Mouse (Mus musculus): ENCODE data around the gene Map9. TPM values are rescaled to one million over a fixed set of nuclear protein-coding genes. Genes with fewer than 3 reads are reported as not detected.
"Not testable (repeated sequence)": the region's sequence is repeated elsewhere in the genome, so short reads cannot be mapped to it uniquely, and the experiment has no call there.

The Map9 gene
- total and polyA plus RNA-seq, 3 experiments, result 0.62 to 2.1 (median 1.1) TPM

DNA sequence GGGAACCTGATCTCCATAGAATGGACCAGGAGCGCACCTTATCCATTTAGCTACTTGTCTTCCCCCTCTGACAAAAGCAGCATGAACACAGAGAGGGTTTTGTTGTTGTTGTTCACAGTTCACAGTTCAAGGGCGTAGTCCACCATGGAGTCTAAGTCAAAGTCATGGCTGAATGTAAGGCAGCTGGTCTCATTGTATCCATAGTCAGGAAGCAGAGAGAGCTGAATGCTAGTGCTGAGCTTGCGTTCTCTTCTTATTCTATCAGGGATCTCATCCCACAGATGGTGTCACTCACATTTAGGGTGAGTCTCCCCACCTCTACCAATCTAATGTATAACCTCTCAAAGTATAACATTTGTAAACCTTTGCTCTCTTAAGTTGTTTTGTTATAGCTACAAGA is 60.1 kb downstream of the Map9 start:
- Histone ChIP-seq H3K4me1 (ENCODE audit: control insufficient read depth, insufficient read depth, low read length) (no peaks in the 10 kb centered on the region), H3K36me3 (ENCODE audit: control insufficient read depth, insufficient read depth, low read length) (no peaks in the 10 kb centered on the region), H3K9ac (ENCODE audit: low read depth, low read length) (no peak overlapping the region), H3K4me3 (no peak overlapping the region), H3K27me3 (ENCODE audit: control insufficient read depth, insufficient read depth, low read length) (no peaks in the 10 kb centered on the region), H3K27ac (no peak overlapping the region), H3K79me2 (replicated peaks; ENCODE audit: control insufficient read depth, insufficient read depth, low read length) (no peaks in the 10 kb centered on the region)
- DNase-seq, result no peak
- TF ChIP-seq POLR2A (IDR thresholded peaks at IDR 0.05; ENCODE audit: insufficient read depth, low read depth, low read length), result no peak
- no peak for TF ChIP-seq EP300 (IDR thresholded peaks at IDR 0.05; ENCODE audit: insufficient read depth, low read depth, low read length)
- TF ChIP-seq CTCF (IDR thresholded peaks at IDR 0.05), result no peak
- 81% methylated on average over 3 of the region's 3 CpGs for WGBS
- intact Hi-C loops (cut with DNase I), result no loop called here

DNA sequence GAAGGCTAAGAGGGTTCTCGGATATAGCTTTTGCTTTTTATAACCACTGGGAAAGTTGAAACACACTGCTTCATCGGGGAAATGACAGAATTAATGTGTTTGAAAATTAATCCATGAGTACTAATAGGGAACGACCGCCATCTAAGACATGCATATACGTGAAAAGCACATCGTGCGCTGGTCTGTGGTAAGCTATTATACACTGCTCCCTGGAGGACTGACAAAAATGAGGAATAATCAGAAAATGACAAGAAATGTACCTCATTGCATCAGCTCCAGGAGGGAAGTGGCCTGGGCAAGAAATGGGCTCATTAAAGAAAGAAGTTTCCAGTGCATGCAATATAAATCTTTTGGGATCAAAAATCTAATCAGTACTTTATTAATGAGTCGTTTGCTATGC is 77.5 kb downstream of the Map9 start:
- Histone ChIP-seq H3K27me3 (ENCODE audit: control insufficient read depth, insufficient read depth, low read length) (no peaks in the 10 kb centered on the region), H3K79me2 (replicated peaks; ENCODE audit: control insufficient read depth, insufficient read depth, low read length) (no peaks in the 10 kb centered on the region), H3K36me3 (ENCODE audit: control insufficient read depth, insufficient read depth, low read length) (no peaks in the 10 kb centered on the region), H3K4me1 (ENCODE audit: control insufficient read depth, insufficient read depth, low read length) (no peaks in the 10 kb centered on the region), H3K27ac (no peak overlapping the region), H3K9ac (ENCODE audit: low read depth, low read length) (no peak overlapping the region), H3K4me3 (no peak overlapping the region)
- 84% methylated on average over 8 of the region's 8 CpGs for WGBS
- intact Hi-C loops (cut with DNase I), result no loop called here
- no peak for DNase-seq
- TF ChIP-seq EP300 (IDR thresholded peaks at IDR 0.05; ENCODE audit: insufficient read depth, low read depth, low read length), result no peak
- TF ChIP-seq CTCF (IDR thresholded peaks at IDR 0.05), result no peak
- TF ChIP-seq POLR2A (IDR thresholded peaks at IDR 0.05; ENCODE audit: insufficient read depth, low read depth, low read length), result no peak

DNA sequence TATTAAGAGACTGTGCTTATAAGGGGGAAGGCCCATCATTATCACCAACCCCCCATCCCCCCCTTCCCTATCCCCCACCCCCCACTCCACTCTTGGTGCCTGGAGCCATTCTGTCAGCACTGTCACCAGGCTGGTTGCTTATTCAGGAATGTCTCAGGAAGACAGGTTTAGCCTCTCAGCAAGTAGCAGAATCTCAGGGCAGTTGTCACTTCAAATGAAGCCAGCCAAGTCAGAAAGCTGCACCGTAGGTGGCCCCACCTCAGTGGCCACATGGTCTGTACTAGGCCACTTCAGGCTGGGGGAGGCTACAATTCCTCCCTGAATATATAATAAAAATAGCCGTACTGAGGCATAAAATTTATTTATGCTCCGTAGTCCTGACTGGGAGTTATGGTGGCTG is 83.1 kb downstream of the Map9 start:
- H3K36me3 ChIP-seq (ENCODE audit: control insufficient read depth, insufficient read depth, low read length), result no peaks in the 10 kb centered on the region
- no peak overlapping the region for H3K9ac ChIP-seq (ENCODE audit: low read depth, low read length)
- intact Hi-C loops (cut with DNase I), result no loop called here
- H3K4me1 ChIP-seq (ENCODE audit: control insufficient read depth, insufficient read depth, low read length), result no peaks in the 10 kb centered on the region
- no peaks in the 10 kb centered on the region for H3K79me2 ChIP-seq (replicated peaks; ENCODE audit: control insufficient read depth, insufficient read depth, low read length)
- no peaks in the 10 kb centered on the region for H3K27me3 ChIP-seq (ENCODE audit: control insufficient read depth, insufficient read depth, low read length)
- WGBS, result 50% methylated on average over 3 of the region's 3 CpGs
- DNase-seq, result no peak
- TF ChIP-seq POLR2A (IDR thresholded peaks at IDR 0.05; ENCODE audit: insufficient read depth, low read depth, low read length) (no peak), CTCF (IDR thresholded peaks at IDR 0.05) (no peak), EP300 (IDR thresholded peaks at IDR 0.05; ENCODE audit: insufficient read depth, low read depth, low read length) (no peak)
- no peak overlapping the region for H3K27ac ChIP-seq
- H3K4me3 ChIP-seq, result no peak overlapping the region

- H3K36me3 ChIP-seq (ENCODE audit: control insufficient read depth, insufficient read depth, low read length); H3K27me3 ChIP-seq (ENCODE audit: control insufficient read depth, insufficient read depth, low read length); DNase-seq; intact Hi-C loops (cut with DNase I); H3K79me2 ChIP-seq (replicated peaks; ENCODE audit: control insufficient read depth, insufficient read depth, low read length); H3K27ac ChIP-seq; H3K9ac ChIP-seq (ENCODE audit: low read depth, low read length); H3K4me1 ChIP-seq (ENCODE audit: control insufficient read depth, insufficient read depth, low read length); H3K4me3 ChIP-seq: not testable (repeated sequence)
These were observed 83.8 kb downstream of the Map9 start for GRCm38 (mm10) chr3:82441601-82442000.

Other genes with a start within 250 kb of the Map9 start
- 10 to 100 TPM; 17.7 to 20.6 TPM for gene Gucy1a1, start 212.3 kb upstream of the Map9 start, total RNA-seq (2021)
- gene Gucy1a1, start 212.3 kb upstream of the Map9 start, polyA plus RNA-seq (2012; rRNA removed), result 12.0 and 22.7 TPM in 2 replicates
- not detected for gene Npy2r, start 190.0 kb downstream of the Map9 start, total RNA-seq (2021)
- gene Npy2r, start 190.0 kb downstream of the Map9 start, polyA plus RNA-seq (2012; rRNA removed), result 0.08 TPM in 1 of 2 replicates, not detected in the other

Measured in heart, adult 2 months (tissue).